Mouse (Mus musculus) gonadal fat pad, adult 2 months (tissue): ENCODE measurements around the gene Gm2956. TPM values are rescaled to one million over a fixed set of nuclear protein-coding genes. Genes with fewer than 3 reads are reported as not detected.
"Not testable (repeated sequence)": the region's sequence is repeated elsewhere in the genome, so short reads cannot be mapped to it uniquely, and the experiment has no call there.

Source experiments
- DNase-seq: peaks from one replicate; pipeline ENCODE4 v3.0.0-alpha.2; 2012; ENCODE audit warnings: low read depth
- polyA plus RNA-seq: library from polyadenylated mRNA; depleted of rRNA; stranded (reverse); fragments of >200 nt; gene quantifications from 2 replicates; pipeline ENCODE4 v1.2.3, GENCODE M21; 2012; rRNA removed

Gene Gm2956
- polyA plus RNA-seq: not detected in 2 replicates

DNA sequence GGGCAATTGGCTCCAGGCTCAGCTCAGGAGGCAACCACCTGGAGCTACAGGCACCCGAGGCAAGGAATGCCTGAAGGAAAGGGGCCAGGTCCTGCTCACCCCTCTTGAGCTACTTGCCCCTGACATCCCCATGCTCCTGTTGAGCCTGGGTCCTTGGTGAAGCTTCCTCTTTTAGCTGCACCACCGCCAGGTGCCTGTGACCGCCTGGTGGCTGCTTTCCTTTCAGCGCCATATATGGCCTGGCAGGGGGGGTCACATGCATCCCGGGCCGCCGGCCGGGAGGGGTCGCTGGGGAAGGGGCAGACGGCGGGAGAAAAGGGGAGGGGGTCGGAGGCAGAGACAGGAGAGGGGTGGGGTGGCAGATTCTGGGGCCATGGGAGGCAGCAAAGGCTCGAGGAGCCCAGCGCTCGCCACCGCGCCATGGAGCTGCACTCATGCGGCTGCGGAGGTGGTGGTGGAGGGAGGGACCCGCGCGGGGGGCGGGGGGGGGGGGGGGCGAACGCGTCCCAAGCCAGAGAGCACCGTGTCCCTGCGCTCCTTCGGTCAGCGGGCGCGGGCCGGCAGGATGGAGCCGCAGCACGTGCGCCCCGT is at the start of gene Gm2956:
Gene Gm2956, plus strand, starts transcription at position 541 of the 591 bp plus-strand sequence.
- DNase-seq: not testable (repeated sequence)

DNA sequence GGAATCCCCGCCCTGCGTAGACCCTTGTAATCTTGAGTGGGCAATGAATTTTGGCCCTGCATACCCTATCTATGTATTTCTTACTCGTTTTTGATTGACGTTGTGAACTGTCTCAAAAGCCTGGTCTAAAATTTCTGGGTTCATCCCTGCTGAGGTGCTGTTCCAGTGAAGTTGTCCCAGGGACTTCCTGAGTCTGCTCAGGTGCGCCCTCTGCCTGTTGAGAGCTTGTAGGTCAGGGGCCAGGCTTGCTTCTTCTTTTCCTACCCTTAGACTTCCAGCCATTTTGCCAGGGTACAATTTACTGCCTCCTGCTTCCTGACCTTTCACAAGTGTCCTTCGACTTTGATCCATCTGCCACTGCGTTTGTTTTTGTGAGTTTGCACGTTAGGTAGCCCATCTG is 979 bp downstream of the Gm2956 start:
- DNase-seq: not testable (repeated sequence)

DNA sequence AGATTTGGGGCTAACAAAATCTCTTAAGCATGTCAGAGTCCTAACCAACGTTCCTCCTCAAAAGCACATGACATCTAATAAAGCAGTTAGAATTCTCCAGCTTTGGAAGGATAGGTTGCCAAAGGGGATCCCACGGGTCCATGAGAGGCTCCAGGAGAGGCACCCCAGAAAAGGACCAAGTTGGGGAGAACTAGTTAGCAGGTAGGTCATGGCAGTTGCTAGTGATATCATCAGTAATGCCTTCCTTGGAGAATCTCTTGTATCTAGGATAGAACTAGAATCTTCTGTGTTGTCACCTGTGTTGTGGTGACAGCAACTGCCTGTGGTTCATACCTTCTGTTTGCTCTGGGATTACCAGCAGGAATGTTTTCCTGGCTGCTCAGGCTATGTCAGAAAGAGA is 62.4 kb downstream of the Gm2956 start, which contains the start of gene Gm10413:
Gene Gm10413, plus strand, starts transcription at position 301 of the 400 bp plus-strand sequence.
- DNase-seq: not testable (repeated sequence)

Other genes starting within 250 kb of the Gm2956 start
- gene Gm10340, start 198.6 kb upstream of the Gm2956 start, polyA plus RNA-seq: 0.57 TPM in 2 replicates
- 0.07 and 0.14 TPM in 2 replicates for gene Gm5795, start 144.4 kb upstream of the Gm2956 start, polyA plus RNA-seq
- 0.32 and 0.65 TPM in 2 replicates for gene D830030K20Rik, start 124.1 kb upstream of the Gm2956 start, polyA plus RNA-seq
- gene Gm10413, start 62.5 kb downstream of the Gm2956 start, polyA plus RNA-seq: not detected in 2 replicates
- 0.20 and 0.23 TPM in 2 replicates for gene Gm10409, start 80.0 kb downstream of the Gm2956 start, polyA plus RNA-seq
- 0.23 TPM in 1 of 2 replicates, not detected in the other for gene Gm3005, start 95.5 kb downstream of the Gm2956 start, polyA plus RNA-seq
- not detected in 2 replicates for gene Gm10408, start 116.8 kb downstream of the Gm2956 start, polyA plus RNA-seq